Mouse (Mus musculus): ENCODE data around the gene Cyb5rl.
A peak's percentile ranks its signal among the peaks of the same experiment; 100 is the strongest.

Gene Cyb5rl

GRCm38 (mm10) chr4:107066252-107067124, at the start of gene Cyb5rl, which contains the start of gene Mrpl37:
Cyb5rl (plus strand) TSS chr4:107066988.
Mrpl37 (minus strand) TSS chr4:107066868.
- DNase-seq (ENCODE audit: low spot score in 2 of 2): peak; percentile 95 to 96

GRCm38 (mm10) chr4:107017257-107017656, 49.5 kb upstream of the Cyb5rl start:
- DNase-seq (ENCODE audit: low spot score in 2 of 2): no peak

GRCm38 (mm10) chr4:107018521-107018920, 48.3 kb upstream of the Cyb5rl start:
- no peak for DNase-seq (ENCODE audit: low spot score in 2 of 2)

GRCm38 (mm10) chr4:107019027-107019426, 47.8 kb upstream of the Cyb5rl start:
- DNase-seq (ENCODE audit: low spot score in 2 of 2): no peak

GRCm38 (mm10) chr4:107020287-107021000, 46.3 kb upstream of the Cyb5rl start:
- DNase-seq (ENCODE audit: low spot score in 2 of 2): no peak

GRCm38 (mm10) chr4:107021464-107021863, 45.3 kb upstream of the Cyb5rl start:
- DNase-seq (ENCODE audit: low spot score in 2 of 2): no peak

GRCm38 (mm10) chr4:107024899-107025298, 41.9 kb upstream of the Cyb5rl start:
- DNase-seq (ENCODE audit: low spot score in 2 of 2): no peak

GRCm38 (mm10) chr4:107025369-107025768, 41.4 kb upstream of the Cyb5rl start:
- DNase-seq (ENCODE audit: low spot score in 2 of 2): no peak

GRCm38 (mm10) chr4:107026451-107026850, 40.3 kb upstream of the Cyb5rl start:
- no peak for DNase-seq (ENCODE audit: low spot score in 2 of 2)

GRCm38 (mm10) chr4:107035689-107036088, 31.1 kb upstream of the Cyb5rl start:
- DNase-seq (ENCODE audit: low spot score in 2 of 2): no peak

- no peak for DNase-seq (ENCODE audit: low spot score in 2 of 2)
Observed at GRCm38 (mm10) chr4:107036985-107037384, 29.8 kb upstream of the Cyb5rl start.

- no peak for DNase-seq (ENCODE audit: low spot score in 2 of 2)
Observed at GRCm38 (mm10) chr4:107038303-107038702, 28.5 kb upstream of the Cyb5rl start.

GRCm38 (mm10) chr4:107039270-107039669, 27.5 kb upstream of the Cyb5rl start:
- no peak for DNase-seq (ENCODE audit: low spot score in 2 of 2)

GRCm38 (mm10) chr4:107042304-107042703, 24.5 kb upstream of the Cyb5rl start:
- DNase-seq (ENCODE audit: low spot score in 2 of 2): no peak

GRCm38 (mm10) chr4:107045188-107045587, 21.6 kb upstream of the Cyb5rl start:
- no peak for DNase-seq (ENCODE audit: low spot score in 2 of 2)

- DNase-seq (ENCODE audit: low spot score in 2 of 2): no peak
Observed at GRCm38 (mm10) chr4:107047806-107048205, 19.0 kb upstream of the Cyb5rl start.

- DNase-seq (ENCODE audit: low spot score in 2 of 2): no peak
Observed at GRCm38 (mm10) chr4:107048568-107049162, 18.1 kb upstream of the Cyb5rl start.

- DNase-seq (ENCODE audit: low spot score in 2 of 2): no peak
Observed at GRCm38 (mm10) chr4:107051889-107052288, 14.9 kb upstream of the Cyb5rl start.

GRCm38 (mm10) chr4:107052962-107053553, 13.7 kb upstream of the Cyb5rl start:
- no peak for DNase-seq (ENCODE audit: low spot score in 2 of 2)

GRCm38 (mm10) chr4:107056088-107056487, 10.7 kb upstream of the Cyb5rl start:
- no peak for DNase-seq (ENCODE audit: low spot score in 2 of 2)

GRCm38 (mm10) chr4:107058346-107058745, 8.4 kb upstream of the Cyb5rl start:
- DNase-seq (ENCODE audit: low spot score in 2 of 2): no peak

- no peak for DNase-seq (ENCODE audit: low spot score in 2 of 2)
Observed at GRCm38 (mm10) chr4:107058781-107059180, 8.0 kb upstream of the Cyb5rl start.
